Mouse (Mus musculus) heart, embryonic 16.5 days (tissue): ENCODE data around the gene Cdipt. TPM values are rescaled to one million over a fixed set of nuclear protein-coding genes. Genes with fewer than 3 reads are reported as not detected.
A peak's percentile ranks its signal among the peaks of the same experiment; 100 is the strongest.

Experiments used
- ATAC-seq: fragments of 200-750 bp; cut with Nextera tagmentation; replicated peaks from 2 replicates; pipeline ENCODE4 v1.8.0; 2017; ENCODE audit warnings: moderate number of reproducible peaks; ENCODE audit not compliant: insufficient read depth, low FRiP score; ENCODE audit errors: extremely low read depth
- H3K27ac ChIP-seq: fragments of 300-500 bp; sonication (generic); 2 replicates; pipeline ENCODE4 v1.5.1; 2014; ENCODE audit warnings: mild to moderate bottlenecking, low read length, control low read depth, moderate library complexity
- H3K27me3 ChIP-seq: fragments of 300-500 bp; sonication (generic); 2 replicates; pipeline ENCODE4 v1.6.1; 2014; ENCODE audit warnings: low read length, mixed read lengths; ENCODE audit not compliant: control insufficient read depth, insufficient read depth
- H3K36me3 ChIP-seq: fragments of 300-500 bp; sonication (generic); 2 replicates; pipeline ENCODE4 v1.6.1; 2014; ENCODE audit not compliant: control insufficient read depth, insufficient read depth
- H3K4me1 ChIP-seq: fragments of 300-500 bp; sonication (generic); 2 replicates; pipeline ENCODE4 v1.6.1; 2014; ENCODE audit warnings: low read length, mixed read lengths; ENCODE audit not compliant: control insufficient read depth, insufficient read depth
- H3K4me2 ChIP-seq: fragments of 300-500 bp; sonication (generic); 2 replicates; pipeline ENCODE4 v1.6.1; 2014; ENCODE audit warnings: low read depth, mild to moderate bottlenecking, control low read depth, low read length
- H3K4me3 ChIP-seq: fragments of 300-500 bp; sonication (generic); 2 replicates; pipeline ENCODE4 v1.5.1; 2014; ENCODE audit warnings: mild to moderate bottlenecking, control low read depth, low read length
- H3K9ac ChIP-seq: fragments of 300-500 bp; sonication (generic); 2 replicates; pipeline ENCODE4 v1.6.1; 2014; ENCODE audit warnings: low read length, control low read depth
- H3K9me3 ChIP-seq: fragments of 300-500 bp; sonication (generic); replicated peaks from 2 replicates; pipeline ENCODE4 v1.6.1; 2016; ENCODE audit warnings: low read length; ENCODE audit not compliant: control insufficient read depth
- WGBS: fragments of 180-500 bp; shearing (Covaris S2); extraction: QIAGEN DNeasy Blood & Tissue Kit; methylation state at CpG from one replicate; pipeline ENCODE4 v1.1.7; 2014; 5-methylcytosine and 5-hydroxymethylcytosine counted together
- polyA plus RNA-seq: library from polyadenylated mRNA; unstranded; fragments of >200 nt; fragmentation: Nextera tagmentation; extraction: Ambion mirVana; gene quantifications from 2 replicates; pipeline ENCODE4 v1.2.1, GENCODE M21; 2015

Cdipt gene
- polyA plus RNA-seq, 1 experiment from 2014 or later = 85.1 TPM

GRCm38 (mm10) chr7:127023272-127023691, 47.6 kb downstream of the Cdipt start:
- peaks cover 21% of the 10 kb centered on the region for H3K36me3 ChIP-seq
- H3K9me3 ChIP-seq = no peaks in the 10 kb centered on the region
- H3K9ac ChIP-seq = peak overlapping the region; percentile 99
- H3K4me1 ChIP-seq = peaks cover 51% of the 10 kb centered on the region
- H3K4me3 ChIP-seq = peak overlapping the region; percentile 94
- peak overlapping the region; percentile 92 for H3K4me2 ChIP-seq
- 77% methylated on average over 13 of the region's 13 CpGs for WGBS
- no peaks in the 10 kb centered on the region for H3K27me3 ChIP-seq
- no peak overlapping the region for H3K27ac ChIP-seq
- no peak for ATAC-seq

GRCm38 (mm10) chr7:127023896-127024690, 48.4 kb downstream of the Cdipt start:
- Histone ChIP-seq H3K4me1 (peaks cover 51% of the 10 kb centered on the region), H3K4me3 (peak overlapping the region; percentile 94), H3K27me3 (no peaks in the 10 kb centered on the region), H3K9ac (peak overlapping the region; percentile 99), H3K36me3 (peaks cover 22% of the 10 kb centered on the region), H3K27ac (peak overlapping the region; percentile 100), H3K4me2 (peak overlapping the region; percentile 92), H3K9me3 (no peaks in the 10 kb centered on the region)
- 20% methylated on average over 19 of the region's 19 CpGs for WGBS
- no peak for ATAC-seq

- Histone ChIP-seq H3K4me1 (peaks cover 51% of the 10 kb centered on the region), H3K9me3 (no peaks in the 10 kb centered on the region), H3K27ac (peak overlapping the region; percentile 100), H3K36me3 (peaks cover 26% of the 10 kb centered on the region), H3K4me3 (peak overlapping the region; percentile 94), H3K9ac (peak overlapping the region; percentile 99), H3K27me3 (no peaks in the 10 kb centered on the region), H3K4me2 (peak overlapping the region; percentile 92)
- WGBS = under 1% methylated on average over 30 of the region's 30 CpGs
- ATAC-seq = peak; percentile 18
Measured at GRCm38 (mm10) chr7:127024755-127025555, 49.2 kb downstream of the Cdipt start.

- Histone ChIP-seq H3K4me3 (peak overlapping the region; percentile 94), H3K36me3 (peaks cover 30% of the 10 kb centered on the region), H3K4me2 (peak overlapping the region; percentile 92), H3K27me3 (no peaks in the 10 kb centered on the region), H3K9me3 (no peaks in the 10 kb centered on the region), H3K9ac (peak overlapping the region; percentile 99), H3K4me1 (peaks cover 46% of the 10 kb centered on the region), H3K27ac (peak overlapping the region; percentile 100)
- ATAC-seq = no peak
- under 1% methylated on average over 58 of the region's 65 CpGs for WGBS
Measured at GRCm38 (mm10) chr7:127025556-127026160, 49.9 kb downstream of the Cdipt start.

GRCm38 (mm10) chr7:127026161-127026600, 50.5 kb downstream of the Cdipt start:
- peak overlapping the region; percentile 100 for H3K27ac ChIP-seq
- H3K36me3 ChIP-seq = peaks cover 36% of the 10 kb centered on the region
- no peaks in the 10 kb centered on the region for H3K9me3 ChIP-seq
- no peaks in the 10 kb centered on the region for H3K27me3 ChIP-seq
- peak overlapping the region; percentile 99 for H3K9ac ChIP-seq
- under 1% methylated on average over 23 of the region's 48 CpGs for WGBS
- ATAC-seq = peak; percentile 24
- peaks cover 41% of the 10 kb centered on the region for H3K4me1 ChIP-seq
- peak overlapping the region; percentile 94 for H3K4me3 ChIP-seq
- peak overlapping the region; percentile 92 for H3K4me2 ChIP-seq

- Histone ChIP-seq H3K9me3 (no peaks in the 10 kb centered on the region), H3K36me3 (peaks cover 38% of the 10 kb centered on the region), H3K27me3 (no peaks in the 10 kb centered on the region), H3K4me2 (peak overlapping the region; percentile 92), H3K27ac (peak overlapping the region; percentile 100), H3K4me1 (peaks cover 37% of the 10 kb centered on the region), H3K4me3 (peak overlapping the region; percentile 94), H3K9ac (peak overlapping the region; percentile 99)
- ATAC-seq = no peak; the same call in 1 of the 2 replicates
- WGBS = no CpG with 5 or more reads among the region's 48 CpGs
Measured at GRCm38 (mm10) chr7:127026616-127026983, 50.9 kb downstream of the Cdipt start.

- under 1% methylated on average over 61 of the region's 63 CpGs for WGBS
Measured at GRCm38 (mm10) chr7:127026984-127027726, 51.4 kb downstream of the Cdipt start, which contains the start of gene Maz. Maz (minus strand) TSS chr7:127027037.

GRCm38 (mm10) chr7:127027885-127028284, 52.2 kb downstream of the Cdipt start:
- WGBS = 59% methylated on average over 8 of the region's 8 CpGs

More at GRCm38 (mm10) chr7:127026984-127027726, 51.4 kb downstream of the Cdipt start, which contains the start of gene Maz:
- ATAC-seq = peak; percentile 87
- Histone ChIP-seq H3K27ac (peak within 1 kb of the TSS; percentile 100), H3K27me3 (no peaks in the 10 kb centered on the region), H3K36me3 (peaks cover 41% of the 10 kb centered on the region), H3K4me1 (peaks cover 32% of the 10 kb centered on the region), H3K9ac (peak within 1 kb of the TSS; percentile 99), H3K9me3 (no peaks in the 10 kb centered on the region), H3K4me2 (peak within 1 kb of the TSS; percentile 92), H3K4me3 (peak within 1 kb of the TSS; percentile 94)

More at GRCm38 (mm10) chr7:127027885-127028284, 52.2 kb downstream of the Cdipt start:
- no peak for ATAC-seq
- Histone ChIP-seq H3K36me3 (peaks cover 41% of the 10 kb centered on the region), H3K9me3 (no peaks in the 10 kb centered on the region), H3K4me3 (peak overlapping the region; percentile 94), H3K9ac (peak overlapping the region; percentile 99), H3K4me2 (peak overlapping the region; percentile 81), H3K27ac (peak overlapping the region; percentile 100), H3K4me1 (peaks cover 27% of the 10 kb centered on the region), H3K27me3 (no peaks in the 10 kb centered on the region)
